Mouse (Mus musculus) megakaryocyte progenitor cell, adult 5-6 weeks (primary cell): ENCODE results near the gene Gng10. TPM values are rescaled to one million over a fixed set of nuclear protein-coding genes. Genes with fewer than 3 reads are reported as not detected.

Experiments
- total RNA-seq, 2 experiments: library from RNA; stranded (forward) in 1 of 2; stranded (reverse) in 1 of 2; fragments of 157-497, 149-512 nt in 1 of 2; fragments of 200-1000 nt in 1 of 2; gene quantifications; 2 replicates each; pipeline versions ENCODE4 v1.2.3 to v1.2.4; 2015 to 2017

The Gng10 gene
- total RNA-seq, 2 experiments from 2014 or later = 106 to 168 TPM

Other genes with a start within 250 kb of the Gng10 start
- gene Olfr267, start 247.4 kb upstream of the Gng10 start, total RNA-seq (2015) = 0.12 and 0.17 TPM in 2 replicates
- gene Olfr267, start 247.4 kb upstream of the Gng10 start, total RNA-seq (2017) = 0.08 TPM in 1 of 2 replicates, not detected in the other
- gene Ecpas, start 122.3 kb upstream of the Gng10 start, total RNA-seq (2015) = 108 and 109 TPM in 2 replicates
- gene Ecpas, start 122.3 kb upstream of the Gng10 start, total RNA-seq (2017) = 75.8 and 86.8 TPM in 2 replicates
- gene Zkscan16, start 91.5 kb upstream of the Gng10 start, total RNA-seq (2015) = not detected in 2 replicates
- gene Zkscan16, start 91.5 kb upstream of the Gng10 start, total RNA-seq (2017) = not detected in 2 replicates
- gene Ptgr1, start 48.0 kb upstream of the Gng10 start, total RNA-seq (2015) = 72.7 and 81.7 TPM in 2 replicates
- 59.6 and 66.6 TPM in 2 replicates for gene Ptgr1, start 48.0 kb upstream of the Gng10 start, total RNA-seq (2017)
- gene Dnajc25, start 40.0 kb upstream of the Gng10 start, total RNA-seq (2015) = 24.8 and 25.3 TPM in 2 replicates
- gene Dnajc25, start 40.0 kb upstream of the Gng10 start, total RNA-seq (2017) = 22.8 and 29.8 TPM in 2 replicates
- 0.22 TPM in 1 of 2 replicates, not detected in the other for gene Gm20503, start 31.9 kb upstream of the Gng10 start, total RNA-seq (2015)
- gene Gm20503, start 31.9 kb upstream of the Gng10 start, total RNA-seq (2017) = not detected in 2 replicates
- not detected in 2 replicates for gene AI481877, start 103.9 kb downstream of the Gng10 start, total RNA-seq (2015)
- gene AI481877, start 103.9 kb downstream of the Gng10 start, total RNA-seq (2017) = not detected in 2 replicates
- 65.5 and 90.4 TPM in 2 replicates for gene Ugcg, start 154.2 kb downstream of the Gng10 start, total RNA-seq (2015)
- 37.4 and 62.2 TPM in 2 replicates for gene Ugcg, start 154.2 kb downstream of the Gng10 start, total RNA-seq (2017)